Mouse (Mus musculus) heart, embryonic 16.5 days (tissue): ENCODE data around the gene Ino80d. TPM values are rescaled to one million over a fixed set of nuclear protein-coding genes. Genes with fewer than 3 reads are reported as not detected.

Source experiments
- ATAC-seq: fragments of 200-750 bp; cut with Nextera tagmentation; replicated peaks from 2 replicates; pipeline ENCODE4 v1.8.0; 2017; ENCODE audit warnings: moderate number of reproducible peaks; ENCODE audit not compliant: insufficient read depth, low FRiP score; ENCODE audit errors: extremely low read depth
- H3K27ac ChIP-seq: fragments of 300-500 bp; sonication (generic); 2 replicates; pipeline ENCODE4 v1.5.1; 2014; ENCODE audit warnings: mild to moderate bottlenecking, low read length, control low read depth, moderate library complexity
- H3K27me3 ChIP-seq: fragments of 300-500 bp; sonication (generic); 2 replicates; pipeline ENCODE4 v1.6.1; 2014; ENCODE audit warnings: low read length, mixed read lengths; ENCODE audit not compliant: control insufficient read depth, insufficient read depth
- H3K36me3 ChIP-seq: fragments of 300-500 bp; sonication (generic); 2 replicates; pipeline ENCODE4 v1.6.1; 2014; ENCODE audit not compliant: control insufficient read depth, insufficient read depth
- H3K4me1 ChIP-seq: fragments of 300-500 bp; sonication (generic); 2 replicates; pipeline ENCODE4 v1.6.1; 2014; ENCODE audit warnings: low read length, mixed read lengths; ENCODE audit not compliant: control insufficient read depth, insufficient read depth
- H3K4me2 ChIP-seq: fragments of 300-500 bp; sonication (generic); 2 replicates; pipeline ENCODE4 v1.6.1; 2014; ENCODE audit warnings: low read depth, mild to moderate bottlenecking, control low read depth, low read length
- H3K4me3 ChIP-seq: fragments of 300-500 bp; sonication (generic); 2 replicates; pipeline ENCODE4 v1.5.1; 2014; ENCODE audit warnings: mild to moderate bottlenecking, control low read depth, low read length
- H3K9ac ChIP-seq: fragments of 300-500 bp; sonication (generic); 2 replicates; pipeline ENCODE4 v1.6.1; 2014; ENCODE audit warnings: low read length, control low read depth
- H3K9me3 ChIP-seq: fragments of 300-500 bp; sonication (generic); replicated peaks from 2 replicates; pipeline ENCODE4 v1.6.1; 2016; ENCODE audit warnings: low read length; ENCODE audit not compliant: control insufficient read depth
- WGBS: fragments of 180-500 bp; shearing (Covaris S2); extraction: QIAGEN DNeasy Blood & Tissue Kit; methylation state at CpG from one replicate; pipeline ENCODE4 v1.1.7; 2014; 5-methylcytosine and 5-hydroxymethylcytosine counted together
- microRNA-seq: library from miRNA; unstranded; fragments of <30 nt; microRNA quantifications from one replicate; pipeline ENCODE4, GENCODE M21; 2017
- polyA plus RNA-seq: library from polyadenylated mRNA; unstranded; fragments of >200 nt; fragmentation: Nextera tagmentation; extraction: Ambion mirVana; gene quantifications from 2 replicates; pipeline ENCODE4 v1.2.1, GENCODE M21; 2015

The Ino80d gene
- polyA plus RNA-seq, 1 experiment from 2014 or later, result 8.0 TPM

GRCm38 (mm10) chr1:62929477-62929876 lies 185.0 kb downstream of the Ino80d start:
- Histone ChIP-seq H3K27ac (no peak overlapping the region), H3K4me1 (peaks cover 4% of the 10 kb centered on the region; the same call in 1 of the 2 replicates), H3K9me3 (no peaks in the 10 kb centered on the region), H3K4me2 (no peak overlapping the region), H3K36me3 (no peaks in the 10 kb centered on the region), H3K27me3 (no peaks in the 10 kb centered on the region), H3K4me3 (no peak overlapping the region), H3K9ac (no peak overlapping the region)
- no peak for ATAC-seq
- WGBS, result 4% methylated on average over 8 of the region's 8 CpGs

GRCm38 (mm10) chr1:62919219-62919618 lies 195.2 kb downstream of the Ino80d start:
- H3K4me2 ChIP-seq, result no peak overlapping the region
- no peak for ATAC-seq
- no peaks in the 10 kb centered on the region for H3K4me1 ChIP-seq
- no peaks in the 10 kb centered on the region for H3K9me3 ChIP-seq
- no peak overlapping the region for H3K27ac ChIP-seq
- H3K4me3 ChIP-seq, result no peak overlapping the region
- H3K9ac ChIP-seq, result no peak overlapping the region
- H3K36me3 ChIP-seq, result no peaks in the 10 kb centered on the region
- 89% methylated on average over 6 of the region's 6 CpGs for WGBS
- no peaks in the 10 kb centered on the region for H3K27me3 ChIP-seq

DNA sequence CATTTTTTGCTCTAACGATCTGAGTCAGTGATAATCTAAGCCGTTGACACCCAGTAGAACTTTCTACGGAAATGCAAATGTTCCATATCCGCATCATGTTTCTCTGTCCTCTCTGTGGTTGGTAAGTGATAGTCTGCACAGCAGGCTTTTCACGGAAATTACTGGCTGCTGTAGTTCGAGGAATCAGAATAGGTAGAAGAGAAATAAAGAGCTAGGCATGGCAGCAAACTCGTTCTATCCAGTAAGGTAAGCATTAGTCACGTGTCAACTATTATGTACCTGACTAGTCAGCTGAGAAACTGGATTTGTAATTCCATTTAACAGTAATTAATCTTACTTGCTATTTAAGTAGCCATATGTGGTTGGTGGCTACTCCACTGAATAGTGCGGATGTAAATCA lies 197.9 kb downstream of the Ino80d start:
- Histone ChIP-seq H3K27me3 (no peaks in the 10 kb centered on the region), H3K4me2 (no peak overlapping the region), H3K4me1 (no peaks in the 10 kb centered on the region), H3K9ac (no peak overlapping the region), H3K27ac (no peak overlapping the region), H3K9me3 (no peaks in the 10 kb centered on the region), H3K4me3 (no peak overlapping the region), H3K36me3 (no peaks in the 10 kb centered on the region)
- no peak for ATAC-seq
- WGBS, result 77% methylated on average over 9 of the region's 9 CpGs

DNA sequence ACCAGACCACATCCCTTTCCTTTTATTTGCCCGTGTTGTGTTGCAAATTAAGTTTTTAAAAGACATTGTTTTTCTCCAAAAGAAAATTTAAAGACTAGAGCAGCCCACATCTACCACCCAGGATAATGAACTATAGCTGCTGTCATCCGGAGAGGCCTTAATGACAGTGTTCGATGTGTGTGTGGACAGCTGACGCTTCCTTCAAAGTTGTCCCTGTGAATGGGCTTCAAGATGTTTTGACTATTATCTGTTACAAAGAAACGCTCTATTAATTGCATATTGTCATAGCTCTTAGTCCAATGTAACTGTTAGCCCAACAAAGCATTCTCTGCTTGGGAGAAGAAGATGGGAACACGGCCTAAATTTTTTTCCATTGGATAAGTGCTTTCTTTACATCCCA lies 200.0 kb downstream of the Ino80d start:
- ATAC-seq, result no peak
- WGBS, result 82% methylated on average over 6 of the region's 6 CpGs
- Histone ChIP-seq H3K9ac (no peak overlapping the region), H3K27ac (no peak overlapping the region), H3K4me3 (no peak overlapping the region), H3K4me2 (no peak overlapping the region), H3K27me3 (no peaks in the 10 kb centered on the region), H3K9me3 (no peaks in the 10 kb centered on the region), H3K36me3 (no peaks in the 10 kb centered on the region), H3K4me1 (0 out of 2 replicates have a peak, but pooled peaks cover 2% of the 10 kb centered on the region)

DNA sequence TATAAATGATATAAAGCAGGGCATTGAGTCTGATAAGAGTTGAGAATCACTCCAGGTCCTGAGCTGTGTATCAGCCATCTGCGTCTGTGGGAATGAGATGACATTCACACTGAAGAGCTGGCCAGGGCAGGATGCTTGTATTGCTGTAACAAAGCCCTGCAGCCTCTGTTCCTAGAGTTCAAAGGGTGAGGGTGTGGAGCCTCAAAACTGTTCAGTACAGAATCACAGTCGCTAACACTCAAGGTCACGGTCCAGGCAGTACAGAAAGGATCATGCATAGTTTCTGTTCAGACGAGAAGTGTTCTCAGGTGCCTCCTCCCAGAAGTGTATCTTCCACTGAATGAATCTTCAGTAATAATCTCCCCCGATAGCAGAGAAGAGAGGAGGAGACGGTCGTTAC lies 203.0 kb downstream of the Ino80d start:
- Histone ChIP-seq H3K36me3 (no peaks in the 10 kb centered on the region), H3K4me1 (0 out of 2 replicates have a peak, but pooled peaks cover 2% of the 10 kb centered on the region), H3K9ac (no peak overlapping the region), H3K4me2 (no peak overlapping the region), H3K27ac (no peak overlapping the region), H3K9me3 (no peaks in the 10 kb centered on the region), H3K27me3 (no peaks in the 10 kb centered on the region), H3K4me3 (no peak overlapping the region)
- no peak for ATAC-seq
- 54% methylated on average over 7 of the region's 7 CpGs for WGBS

DNA sequence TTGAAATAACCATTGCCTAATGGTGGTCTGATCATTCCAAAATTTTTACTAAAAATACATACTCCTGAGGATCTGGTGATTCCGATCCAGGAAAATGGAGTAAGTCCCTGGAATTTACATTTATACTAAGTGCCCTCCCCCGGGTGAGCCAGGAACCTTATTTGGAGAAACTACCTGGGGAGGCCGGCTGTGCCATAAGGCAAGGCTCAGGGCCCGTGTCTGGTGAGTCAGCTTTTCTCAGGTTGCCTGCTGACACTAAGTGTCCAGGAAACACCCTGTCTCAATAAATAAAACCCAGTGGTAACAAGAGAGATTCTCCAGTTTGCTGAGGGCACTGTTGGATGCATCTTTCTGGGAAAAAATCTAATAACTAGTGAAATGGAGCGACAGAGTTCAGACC lies 205.3 kb downstream of the Ino80d start:
- 0 out of 2 replicates have a peak, but pooled peaks cover 2% of the 10 kb centered on the region for H3K4me1 ChIP-seq
- H3K9me3 ChIP-seq, result no peaks in the 10 kb centered on the region
- H3K4me2 ChIP-seq, result no peak overlapping the region
- no peak overlapping the region for H3K9ac ChIP-seq
- ATAC-seq, result no peak
- 74% methylated on average over 5 of the region's 5 CpGs for WGBS
- no peaks in the 10 kb centered on the region for H3K36me3 ChIP-seq
- no peak overlapping the region for H3K4me3 ChIP-seq
- no peak overlapping the region for H3K27ac ChIP-seq
- H3K27me3 ChIP-seq, result no peaks in the 10 kb centered on the region

GRCm38 (mm10) chr1:62908508-62908907 lies 206.0 kb downstream of the Ino80d start:
- Histone ChIP-seq H3K4me2 (no peak overlapping the region), H3K4me3 (no peak overlapping the region), H3K4me1 (0 out of 2 replicates have a peak, but pooled peaks cover 2% of the 10 kb centered on the region), H3K27ac (no peak overlapping the region), H3K36me3 (no peaks in the 10 kb centered on the region), H3K9me3 (no peaks in the 10 kb centered on the region), H3K9ac (no peak overlapping the region), H3K27me3 (no peaks in the 10 kb centered on the region)
- WGBS, result 64% methylated on average over 6 of the region's 6 CpGs
- ATAC-seq, result no peak

Small RNA genes lying within 50 kb of the gene (microRNA-seq; reads per million reads assigned to microRNA genes)
- gene Gm24557, result not detected
- not detected for gene Gm44468

Other genes starting within 250 kb of the Ino80d start
- gene Eef1b2, start 62.2 kb upstream of the Ino80d start, polyA plus RNA-seq, result 296 and 333 TPM in 2 replicates
- gene Ndufs1, start 62.2 kb upstream of the Ino80d start, polyA plus RNA-seq, result 450 and 470 TPM in 2 replicates
- 0.12 and 0.30 TPM in 2 replicates for gene Gpr1, start 99.9 kb upstream of the Ino80d start, polyA plus RNA-seq
- 3.2 and 5.0 TPM in 2 replicates for gene Zdbf2, start 158.6 kb upstream of the Ino80d start, polyA plus RNA-seq